In genomic region chr19:32332779-32333460, GRCm38 (mm10) we compare ENCODE assay signal across 21 mouse cellular contexts. TPM values are rescaled to one million over a fixed set of nuclear protein-coding genes. Genes with fewer than 3 reads are reported as not detected.
DNase-seq lines count a peak whose midpoint lies in the region.
"Had no signal": no experiment of that assay in that cellular context is flagged by ENCODE, and none has a peak within 500 bp of the region (broad histone marks: within the 10 kb centered on the region; RNA-seq: fewer than 3 reads in every experiment).

No protein-coding gene starts in this region.

- intact Hi-C loops in left cerebral cortex, postnatal 4 days (cut with DNase I), result no loop called here
- intact Hi-C loops in left cerebral cortex, postnatal 36 days (cut with DNase I), result no loop called here

- peak; percentile 53 for DNase-seq in left cerebral cortex, postnatal 4 days
- DNase-seq in left cerebral cortex, postnatal 36 days (ENCODE audit: low spot score in 2 of 2), result no peak
- DNase-seq in cerebellum, adult 11-12 months, result peak; percentile 60
- DNase-seq in cerebellum, adult 9-11 months, result peak; percentile 65
- DNase-seq in embryo, embryonic 10.5 days (ENCODE audit: low spot score), result no peak
- no peak for DNase-seq in embryo, embryonic 11 days
- DNase-seq in thymus, postnatal 25 days, result no peak
- DNase-seq: adrenal gland, postnatal 10 days; B cell, adult 2 months; gastrocnemius, postnatal 25 days; heart, adult 11 months; heart, postnatal 36 days; kidney, adult 2 months; kidney, postnatal 4 days; layer of hippocampus, postnatal 36 days; liver; lung, adult 2 months; lung, postnatal 10 days; midbrain, embryonic 14.5 days; right cerebral cortex, postnatal 14 days; thymus, postnatal 14 days had no signal

RNA-seq across cellular contexts. Expression of gene Sgms1, which starts 56.6 kb away (rescaled TPM):
- total RNA-seq in left cerebral cortex, postnatal 4 days (2021), result 10 to 100 TPM; 23.4 to 27.2 TPM
- total RNA-seq in left cerebral cortex, postnatal 36 days (2021), result 10 to 100 TPM; 38.5 to 58.1 TPM

Comparison
In these comparisons a context has a peak if more than half of its experiments do, and no peak if none do; other contexts are left out.
1. DNase-seq: peak in left cerebral cortex, postnatal 4 days (single experiment), cerebellum, adult 11-12 months (single experiment) and cerebellum, adult 9-11 months (single experiment); none in left cerebral cortex, postnatal 36 days (0 of 2), embryo, embryonic 10.5 days (single experiment), embryo, embryonic 11 days (single experiment) and thymus, postnatal 25 days (single experiment).